Mouse (Mus musculus): ENCODE measurements around the gene Tatdn3. TPM values are rescaled to one million over a fixed set of nuclear protein-coding genes. Genes with fewer than 3 reads are reported as not detected.
"Not testable (repeated sequence)": the region's sequence is repeated elsewhere in the genome, so short reads cannot be mapped to it uniquely, and the experiment has no call there.

Gene Tatdn3
- polyA plus RNA-seq, 1 experiment: 29.6 TPM

- no peaks in the 10 kb centered on the region for H3K4me1 ChIP-seq (ENCODE audit: control insufficient read depth, insufficient read depth, low read length)
- no peak for TF ChIP-seq CTCF (IDR thresholded peaks at IDR 0.05; ENCODE audit: control insufficient read depth, insufficient read depth, low read length)
- no peak for TF ChIP-seq POLR2A (IDR thresholded peaks at IDR 0.05; ENCODE audit: borderline replicate concordance, control insufficient read depth, low read depth, low read length)
- no peak within 1 kb of the TSS for H3K27ac ChIP-seq (ENCODE audit: control insufficient read depth, insufficient read depth, low read depth, low read length, poor library complexity)
- no peak within 1 kb of the TSS for H3K4me3 ChIP-seq (replicated peaks; ENCODE audit: control insufficient read depth, low read depth, low read length)
- 75% methylated on average over 6 of the region's 6 CpGs for WGBS
These were observed 26.0 kb downstream of the Tatdn3 start, which contains the start of gene Spata45 for GRCm38 (mm10) chr1:191036554-191037334. Spata45 (plus strand) TSS chr1:191036639.

GRCm38 (mm10) chr1:191035649-191036048 lies 27.1 kb downstream of the Tatdn3 start:
- Histone ChIP-seq H3K4me1 (ENCODE audit: control insufficient read depth, insufficient read depth, low read length) (no peaks in the 10 kb centered on the region), H3K4me3 (replicated peaks; ENCODE audit: control insufficient read depth, low read depth, low read length) (no peak overlapping the region), H3K27ac (ENCODE audit: control insufficient read depth, insufficient read depth, low read depth, low read length, poor library complexity) (no peak overlapping the region)
- no peak for TF ChIP-seq CTCF (IDR thresholded peaks at IDR 0.05; ENCODE audit: control insufficient read depth, insufficient read depth, low read length)
- TF ChIP-seq POLR2A (IDR thresholded peaks at IDR 0.05; ENCODE audit: borderline replicate concordance, control insufficient read depth, low read depth, low read length): no peak
- 36% methylated on average over 4 of the region's 4 CpGs for WGBS

GRCm38 (mm10) chr1:191030922-191031425 lies 31.8 kb downstream of the Tatdn3 start:
- WGBS: 67% methylated on average over 6 of the region's 6 CpGs

GRCm38 (mm10) chr1:191030182-191030581 lies 32.5 kb downstream of the Tatdn3 start:
- TF ChIP-seq POLR2A (IDR thresholded peaks at IDR 0.05; ENCODE audit: borderline replicate concordance, control insufficient read depth, low read depth, low read length) (no peak), CTCF (IDR thresholded peaks at IDR 0.05; ENCODE audit: control insufficient read depth, insufficient read depth, low read length) (no peak)
- Histone ChIP-seq H3K4me3 (replicated peaks; ENCODE audit: control insufficient read depth, low read depth, low read length) (no peak overlapping the region), H3K4me1 (ENCODE audit: control insufficient read depth, insufficient read depth, low read length) (peaks cover 2% of the 10 kb centered on the region; the same call in 1 of the 2 replicates), H3K27ac (ENCODE audit: control insufficient read depth, insufficient read depth, low read depth, low read length, poor library complexity) (no peak overlapping the region)
- 70% methylated on average over 10 of the region's 10 CpGs for WGBS

More at GRCm38 (mm10) chr1:191030922-191031425, 31.8 kb downstream of the Tatdn3 start:
- H3K27ac ChIP-seq (ENCODE audit: control insufficient read depth, insufficient read depth, low read depth, low read length, poor library complexity); H3K4me3 ChIP-seq (replicated peaks; ENCODE audit: control insufficient read depth, low read depth, low read length); H3K4me1 ChIP-seq (ENCODE audit: control insufficient read depth, insufficient read depth, low read length): not testable (repeated sequence)

- Histone ChIP-seq H3K4me3 (replicated peaks; ENCODE audit: control insufficient read depth, low read depth, low read length) (peak within 1 kb of the TSS; percentile 93), H3K4me1 (ENCODE audit: control insufficient read depth, insufficient read depth, low read length) (peaks cover 2% of the 10 kb centered on the region; the same call in 1 of the 2 replicates), H3K27ac (ENCODE audit: control insufficient read depth, insufficient read depth, low read depth, low read length, poor library complexity) (peak within 1 kb of the TSS; percentile 78)
- peak; percentile 85; the same call in 1 of the 2 replicates for TF ChIP-seq POLR2A (IDR thresholded peaks at IDR 0.05; ENCODE audit: borderline replicate concordance, control insufficient read depth, low read depth, low read length)
- TF ChIP-seq CTCF (IDR thresholded peaks at IDR 0.05; ENCODE audit: control insufficient read depth, insufficient read depth, low read length): no peak
- under 1% methylated on average over 50 of the region's 50 CpGs for WGBS
These were observed 36.6 kb downstream of the Tatdn3 start, which contains the start of gene Flvcr1 for GRCm38 (mm10) chr1:191026021-191026713. Flvcr1 (minus strand) TSS chr1:191026158.

- peak overlapping the region; percentile 78 for H3K27ac ChIP-seq (ENCODE audit: control insufficient read depth, insufficient read depth, low read depth, low read length, poor library complexity)
- peak overlapping the region; percentile 93 for H3K4me3 ChIP-seq (replicated peaks; ENCODE audit: control insufficient read depth, low read depth, low read length)
- TF ChIP-seq POLR2A (IDR thresholded peaks at IDR 0.05; ENCODE audit: borderline replicate concordance, control insufficient read depth, low read depth, low read length) (0 out of 2 replicates have a peak, but pooled peaks have one; percentile 0), CTCF (IDR thresholded peaks at IDR 0.05; ENCODE audit: control insufficient read depth, insufficient read depth, low read length) (no peak)
- WGBS: 10% methylated on average over 64 of the region's 69 CpGs
- H3K4me1 ChIP-seq (ENCODE audit: control insufficient read depth, insufficient read depth, low read length): peaks cover 2% of the 10 kb centered on the region; the same call in 1 of the 2 replicates
These were observed 37.4 kb downstream of the Tatdn3 start for GRCm38 (mm10) chr1:191025016-191026012.

- not testable (repeated sequence) for H3K27ac ChIP-seq (ENCODE audit: control insufficient read depth, insufficient read depth, low read depth, low read length, poor library complexity); H3K4me1 ChIP-seq (ENCODE audit: control insufficient read depth, insufficient read depth, low read length); H3K4me3 ChIP-seq (replicated peaks; ENCODE audit: control insufficient read depth, low read depth, low read length)
- WGBS: 84% methylated on average over 6 of the region's 6 CpGs
These were observed 38.9 kb downstream of the Tatdn3 start for GRCm38 (mm10) chr1:191023806-191024205.

Measured in bone marrow, adult 2 months (tissue).